Mouse (Mus musculus) embryonic facial prominence, embryonic 13.5 days (tissue): ENCODE measurements at regions not wholly inside any gene's neighbourhood (a gene's known extent, or its start where the extent isn't known, plus 50 kb on each side); places are given as distances from the start of the nearest gene placed in this dataset.
A peak's percentile ranks its signal among the peaks of the same experiment; 100 is the strongest.
"Not testable (repeated sequence)": the region's sequence is repeated elsewhere in the genome, so short reads cannot be mapped to it uniquely, and the experiment has no call there.

Source experiments
- ATAC-seq: fragments of 200-750 bp; cut with Nextera tagmentation; 2 replicates; pipeline ENCODE4 v1.8.0; 2017; ENCODE audit warnings: low read depth; ENCODE audit not compliant: insufficient number of reproducible peaks, insufficient read depth, low FRiP score, low TSS enrichment
- H3K27ac ChIP-seq: fragments of 300-500 bp; sonication (generic); 2 replicates; pipeline ENCODE4 v1.5.1; 2015; ENCODE audit warnings: moderate library complexity, mild to moderate bottlenecking, inconsistent platforms
- H3K27me3 ChIP-seq: fragments of 300-500 bp; sonication (generic); 2 replicates; pipeline ENCODE4 v1.6.1; 2015; ENCODE audit warnings: mild to moderate bottlenecking, inconsistent platforms
- H3K36me3 ChIP-seq: fragments of 300-500 bp; sonication (generic); 2 replicates; pipeline ENCODE4 v1.6.1; 2015; ENCODE audit warnings: mild to moderate bottlenecking, inconsistent platforms
- H3K4me1 ChIP-seq: fragments of 300-500 bp; sonication (generic); 2 replicates; pipeline ENCODE4 v1.6.1; 2015; ENCODE audit warnings: inconsistent platforms
- H3K4me2 ChIP-seq: fragments of 300-500 bp; sonication (generic); 2 replicates; pipeline ENCODE4 v1.6.1; 2015; ENCODE audit warnings: moderate library complexity, mild to moderate bottlenecking, inconsistent platforms
- H3K4me3 ChIP-seq: fragments of 300-500 bp; sonication (generic); 2 replicates; pipeline ENCODE4 v1.5.1; 2015; ENCODE audit warnings: mild to moderate bottlenecking, inconsistent platforms
- H3K9ac ChIP-seq: fragments of 300-500 bp; sonication (generic); 2 replicates; pipeline ENCODE4 v1.6.1; 2015; ENCODE audit warnings: mild to moderate bottlenecking, inconsistent platforms
- H3K9me3 ChIP-seq: fragments of 300-500 bp; sonication (generic); 2 replicates; pipeline ENCODE4 v1.6.1; 2016; ENCODE audit warnings: inconsistent platforms
- WGBS: fragments of 180-500 bp; shearing (Covaris S2); methylation state at CpG from one replicate; pipeline ENCODE4 v1.1.7; 2015; ENCODE audit warnings: mixed read lengths; 5-methylcytosine and 5-hydroxymethylcytosine counted together

GRCm38 (mm10) chr3:50639907-50640323, 196.5 kb upstream of the Slc7a11 start:
- H3K27me3 ChIP-seq: no peaks in the 10 kb centered on the region
- H3K4me2 ChIP-seq: peak overlapping the region; percentile 39
- WGBS: 50% methylated on average over 12 of the region's 12 CpGs
- ATAC-seq: no peak
- H3K9me3 ChIP-seq: no peaks in the 10 kb centered on the region
- no peaks in the 10 kb centered on the region for H3K4me1 ChIP-seq
- no peak overlapping the region for H3K27ac ChIP-seq
- H3K36me3 ChIP-seq: no peaks in the 10 kb centered on the region
- no peak overlapping the region for H3K9ac ChIP-seq
- peak overlapping the region; percentile 1; the same call in 1 of the 2 replicates for H3K4me3 ChIP-seq

GRCm38 (mm10) chr3:50634457-50635075, 191.2 kb upstream of the Slc7a11 start:
- no peak overlapping the region for H3K4me2 ChIP-seq
- no peak overlapping the region for H3K27ac ChIP-seq
- no peaks in the 10 kb centered on the region for H3K27me3 ChIP-seq
- H3K36me3 ChIP-seq: no peaks in the 10 kb centered on the region
- H3K4me1 ChIP-seq: no peaks in the 10 kb centered on the region
- WGBS: 75% methylated on average over 7 of the region's 7 CpGs
- no peaks in the 10 kb centered on the region for H3K9me3 ChIP-seq
- H3K9ac ChIP-seq: no peak overlapping the region
- H3K4me3 ChIP-seq: no peak overlapping the region
- no peak for ATAC-seq

DNA sequence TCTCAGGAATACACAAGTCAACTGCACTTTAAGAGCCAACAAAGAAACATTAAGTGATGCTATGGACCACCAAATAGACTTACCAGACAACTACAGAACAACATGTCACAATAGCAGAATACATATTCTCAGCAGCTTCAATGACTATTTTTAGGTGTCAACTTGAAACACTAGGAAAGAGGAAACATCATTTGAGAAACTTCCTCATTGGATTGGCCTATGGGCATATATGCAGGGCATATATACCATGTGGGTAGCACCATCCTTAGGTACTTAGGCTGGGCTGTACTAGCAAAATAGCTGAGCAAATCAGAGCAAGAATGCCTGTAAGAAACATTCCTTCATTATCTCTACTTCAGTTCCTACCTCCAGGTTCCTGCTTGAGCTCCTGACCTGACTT, 187.9 kb upstream of the Slc7a11 start:
- H3K9ac ChIP-seq: no peak overlapping the region
- H3K4me1 ChIP-seq: no peaks in the 10 kb centered on the region
- H3K36me3 ChIP-seq: no peaks in the 10 kb centered on the region
- no peak overlapping the region for H3K4me2 ChIP-seq
- H3K9me3 ChIP-seq: no peaks in the 10 kb centered on the region
- no peak overlapping the region for H3K4me3 ChIP-seq
- H3K27me3 ChIP-seq: no peaks in the 10 kb centered on the region
- no peak for ATAC-seq
- no peak overlapping the region for H3K27ac ChIP-seq

DNA sequence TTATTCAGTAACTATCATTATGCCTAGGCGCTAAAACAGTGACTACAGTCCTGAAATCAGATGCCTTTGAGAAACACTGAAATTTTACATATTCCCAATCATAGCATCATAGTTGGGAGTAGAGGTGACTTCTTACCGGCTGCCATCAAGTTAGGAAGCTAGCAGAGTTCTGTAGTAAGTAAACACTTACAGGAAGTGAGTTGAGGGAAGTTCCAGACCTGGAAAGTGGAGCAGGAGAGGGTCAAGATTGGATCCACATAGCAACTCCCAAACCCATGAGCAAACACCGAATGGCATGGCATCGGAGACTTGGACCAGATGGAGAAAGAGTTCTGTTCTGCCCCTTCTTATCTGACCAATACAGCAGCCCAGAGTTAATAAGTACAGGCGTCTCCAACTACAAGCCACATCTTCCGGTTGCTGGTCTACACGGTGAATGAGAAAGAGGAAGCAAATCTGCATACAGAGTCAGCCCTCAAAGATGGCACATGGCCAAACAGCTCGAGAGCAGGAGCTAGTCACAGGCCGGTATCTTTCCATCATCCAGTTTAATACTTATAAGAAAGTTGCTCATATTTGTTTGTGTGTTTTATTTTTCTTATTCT, 184.8 kb upstream of the Slc7a11 start:
- no peak overlapping the region for H3K27ac ChIP-seq
- no peak for ATAC-seq
- no peaks in the 10 kb centered on the region for H3K4me1 ChIP-seq
- H3K4me2 ChIP-seq: no peak overlapping the region
- no peaks in the 10 kb centered on the region for H3K36me3 ChIP-seq
- H3K27me3 ChIP-seq: no peaks in the 10 kb centered on the region
- no peak overlapping the region for H3K4me3 ChIP-seq
- no peaks in the 10 kb centered on the region for H3K9me3 ChIP-seq
- H3K9ac ChIP-seq: no peak overlapping the region
- WGBS: 86% methylated on average over 9 of the region's 9 CpGs

- not testable (repeated sequence) for H3K4me2 ChIP-seq, H3K27ac ChIP-seq, H3K27me3 ChIP-seq, H3K9ac ChIP-seq, H3K4me3 ChIP-seq, H3K4me1 ChIP-seq, H3K9me3 ChIP-seq, H3K36me3 ChIP-seq, ATAC-seq
- WGBS: 43% methylated on average over 3 of the region's 3 CpGs
These were observed 177.8 kb upstream of the Slc7a11 start for GRCm38 (mm10) chr3:50621176-50621575.

GRCm38 (mm10) chr3:50619061-50619460, 175.6 kb upstream of the Slc7a11 start:
- no peak overlapping the region for H3K27ac ChIP-seq
- no peak overlapping the region for H3K9ac ChIP-seq
- no peaks in the 10 kb centered on the region for H3K4me1 ChIP-seq
- no peaks in the 10 kb centered on the region for H3K27me3 ChIP-seq
- no peaks in the 10 kb centered on the region for H3K9me3 ChIP-seq
- H3K4me3 ChIP-seq: no peak overlapping the region
- H3K36me3 ChIP-seq: no peaks in the 10 kb centered on the region
- 77% methylated on average over 6 of the region's 6 CpGs for WGBS
- H3K4me2 ChIP-seq: no peak overlapping the region
- ATAC-seq: no peak

DNA sequence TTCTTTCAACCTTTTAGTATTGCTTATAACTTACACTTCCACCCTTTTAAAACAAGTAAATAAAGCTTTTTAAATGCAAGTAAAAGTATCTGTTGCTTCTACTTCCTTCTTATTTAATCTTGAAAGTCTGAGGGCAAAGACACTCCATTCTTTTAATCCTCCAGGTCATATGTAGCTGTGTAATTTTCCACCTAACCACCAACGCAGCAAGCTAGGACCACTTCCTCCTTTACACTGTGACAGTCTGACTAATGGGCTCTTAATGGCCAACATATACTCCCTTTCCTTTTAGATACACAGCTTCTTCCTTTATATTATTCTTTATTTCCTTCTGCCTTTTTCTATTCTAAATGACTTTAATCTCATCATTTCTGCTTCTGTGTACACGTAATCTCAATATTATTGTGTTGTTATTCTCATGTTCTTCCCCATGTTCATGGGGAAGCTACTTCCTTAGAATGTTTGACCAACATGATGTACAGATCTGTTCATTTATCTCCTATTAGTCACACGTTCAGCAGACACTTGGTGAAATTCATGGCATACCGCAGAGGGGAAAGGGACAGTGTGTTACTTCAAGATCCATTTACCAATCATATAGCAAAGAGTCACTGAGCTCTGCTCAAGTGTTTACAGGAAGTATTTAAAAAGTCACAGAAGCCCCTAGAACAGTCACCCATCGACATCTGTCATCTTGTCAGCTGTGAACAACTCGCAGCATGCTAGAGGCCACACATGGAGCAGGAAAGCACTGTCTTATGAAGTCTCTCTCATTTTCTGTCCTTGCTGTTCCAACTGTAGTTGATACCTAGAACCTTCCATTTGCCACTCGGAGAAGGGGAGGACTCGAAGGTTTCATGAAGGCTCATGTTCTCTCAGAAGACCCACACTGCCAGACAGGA, 172.2 kb upstream of the Slc7a11 start:
- Histone ChIP-seq H3K4me1 (no peaks in the 10 kb centered on the region), H3K4me2 (no peak overlapping the region), H3K9ac (no peak overlapping the region), H3K36me3 (no peaks in the 10 kb centered on the region), H3K27ac (no peak overlapping the region), H3K9me3 (no peaks in the 10 kb centered on the region), H3K4me3 (no peak overlapping the region), H3K27me3 (no peaks in the 10 kb centered on the region)
- WGBS: 81% methylated on average over 8 of the region's 8 CpGs
- ATAC-seq: no peak

- Histone ChIP-seq H3K9me3 (no peaks in the 10 kb centered on the region), H3K27ac (no peak overlapping the region), H3K9ac (no peak overlapping the region), H3K4me3 (no peak overlapping the region), H3K4me2 (no peak overlapping the region), H3K4me1 (no peaks in the 10 kb centered on the region), H3K36me3 (no peaks in the 10 kb centered on the region), H3K27me3 (no peaks in the 10 kb centered on the region)
- 72% methylated on average over 2 of the region's 2 CpGs for whole genome bisulfite sequencing
- ATAC-seq: no peak
These were observed 169.6 kb upstream of the Slc7a11 start for GRCm38 (mm10) chr3:50613011-50613410.

GRCm38 (mm10) chr3:50609341-50610012, 166.1 kb upstream of the Slc7a11 start:
- no peak overlapping the region for H3K27ac ChIP-seq
- H3K4me3 ChIP-seq: no peak overlapping the region
- no peaks in the 10 kb centered on the region for H3K4me1 ChIP-seq
- WGBS: 76% methylated on average over 11 of the region's 11 CpGs
- H3K36me3 ChIP-seq: no peaks in the 10 kb centered on the region
- no peaks in the 10 kb centered on the region for H3K27me3 ChIP-seq
- ATAC-seq: no peak
- no peak overlapping the region for H3K4me2 ChIP-seq
- H3K9me3 ChIP-seq: no peaks in the 10 kb centered on the region
- no peak overlapping the region for H3K9ac ChIP-seq

GRCm38 (mm10) chr3:50607736-50608135, 164.3 kb upstream of the Slc7a11 start:
- no peak for ATAC-seq

GRCm38 (mm10) chr3:50606986-50607385, 163.6 kb upstream of the Slc7a11 start:
- Histone ChIP-seq H3K4me3 (no peak overlapping the region), H3K4me2 (no peak overlapping the region), H3K27ac (no peak overlapping the region), H3K27me3 (no peaks in the 10 kb centered on the region), H3K9ac (no peak overlapping the region), H3K36me3 (no peaks in the 10 kb centered on the region), H3K4me1 (no peaks in the 10 kb centered on the region), H3K9me3 (no peaks in the 10 kb centered on the region)
- WGBS: 38% methylated on average over 1 of the region's 1 CpGs
- ATAC-seq: no peak

More at GRCm38 (mm10) chr3:50607736-50608135, 164.3 kb upstream of the Slc7a11 start:
- no peaks in the 10 kb centered on the region for H3K36me3 ChIP-seq
- H3K4me1 ChIP-seq: no peaks in the 10 kb centered on the region
- 61% methylated on average over 7 of the region's 7 CpGs for WGBS
- no peak overlapping the region for H3K4me2 ChIP-seq
- no peak overlapping the region for H3K4me3 ChIP-seq
- H3K9ac ChIP-seq: no peak overlapping the region
- no peaks in the 10 kb centered on the region for H3K27me3 ChIP-seq
- H3K27ac ChIP-seq: no peak overlapping the region
- no peaks in the 10 kb centered on the region for H3K9me3 ChIP-seq
